Mouse (Mus musculus) testis, adult 2 months (tissue): ENCODE results near the gene 9830107B12Rik. TPM values are rescaled to one million over a fixed set of nuclear protein-coding genes. Genes with fewer than 3 reads are reported as not detected.

Experiments
- H3K27ac ChIP-seq: fragments of 200-500 bp; 2 replicates; pipeline ENCODE4 v1.5.1; 2012; ENCODE audit warnings: low read depth, low read length; ENCODE audit not compliant: control insufficient read depth, insufficient read depth
- H3K27me3 ChIP-seq: fragments of 200-500 bp; 2 replicates; pipeline ENCODE4 v1.6.1; 2012; ENCODE audit warnings: mild to moderate bottlenecking, low read length, moderate library complexity; ENCODE audit not compliant: control insufficient read depth, insufficient read depth
- H3K36me3 ChIP-seq: fragments of 200-500 bp; 2 replicates; pipeline ENCODE4 v1.6.1; 2012; ENCODE audit warnings: mild to moderate bottlenecking, low read length; ENCODE audit not compliant: control insufficient read depth, insufficient read depth
- H3K4me1 ChIP-seq: fragments of 200-500 bp; 2 replicates; pipeline ENCODE4 v1.6.1; 2012; ENCODE audit warnings: low read length; ENCODE audit not compliant: control insufficient read depth, insufficient read depth
- H3K4me3 ChIP-seq: fragments of 200-500 bp; 2 replicates; pipeline ENCODE4 v1.5.1; 2012; ENCODE audit warnings: low read depth, mild to moderate bottlenecking, low read length, moderate library complexity, mixed read lengths; ENCODE audit not compliant: control insufficient read depth
- CTCF ChIP-seq: fragments of 200-500 bp; IDR thresholded peaks from 2 replicates; pipeline ENCODE4 v1.5.1; 2012; ENCODE audit warnings: low read depth, mild to moderate bottlenecking, inconsistent platforms, low read length, moderate library complexity; ENCODE audit not compliant: control insufficient read depth, insufficient read depth, insufficient replicate concordance
- POLR2A ChIP-seq: fragments of 200-500 bp; IDR thresholded peaks from 2 replicates; pipeline ENCODE4 v1.6.1; 2012; ENCODE audit warnings: low read depth, mild to moderate bottlenecking, inconsistent platforms, low read length, moderate library complexity; ENCODE audit not compliant: control insufficient read depth
- polyA plus RNA-seq: library from polyadenylated mRNA; depleted of rRNA; stranded (reverse); fragments of >200 nt; gene quantifications from 2 replicates; pipeline ENCODE4 v1.2.3, GENCODE M21; 2012

9830107B12Rik gene
- polyA plus RNA-seq, 1 experiment: not detected

- Histone ChIP-seq H3K27me3 (no peaks in the 10 kb centered on the region; the same call in none of the 2 replicates), H3K27ac (no peak overlapping the region), H3K4me1 (peaks cover 33% of the 10 kb centered on the region), H3K36me3 (no peaks in the 10 kb centered on the region), H3K4me3 (no peak overlapping the region)
- TF ChIP-seq POLR2A (no peak), CTCF (no peak)
Observed at GRCm38 (mm10) chr17:48098528-48098890, 47.6 kb downstream of the 9830107B12Rik start.

- H3K4me3 ChIP-seq: no peak overlapping the region
- H3K27ac ChIP-seq: no peak overlapping the region
- H3K36me3 ChIP-seq: no peaks in the 10 kb centered on the region
- no peak for TF ChIP-seq POLR2A
- TF ChIP-seq CTCF: no peak
- H3K27me3 ChIP-seq: no peaks in the 10 kb centered on the region; the same call in none of the 2 replicates
- peaks cover 33% of the 10 kb centered on the region for H3K4me1 ChIP-seq
Observed at GRCm38 (mm10) chr17:48097743-48098527, 48.1 kb downstream of the 9830107B12Rik start.

- H3K27ac ChIP-seq: no peak overlapping the region
Observed at GRCm38 (mm10) chr17:48097011-48097742, 48.9 kb downstream of the 9830107B12Rik start.

GRCm38 (mm10) chr17:48096321-48096720 is 49.7 kb downstream of the 9830107B12Rik start:
- no peak for TF ChIP-seq CTCF
- no peak for TF ChIP-seq POLR2A
- Histone ChIP-seq H3K36me3 (no peaks in the 10 kb centered on the region), H3K4me3 (peak overlapping the region; percentile 55), H3K4me1 (peaks cover 33% of the 10 kb centered on the region), H3K27me3 (no peaks in the 10 kb centered on the region; the same call in none of the 2 replicates), H3K27ac (no peak overlapping the region)

More at GRCm38 (mm10) chr17:48097011-48097742, 48.9 kb downstream of the 9830107B12Rik start:
- TF ChIP-seq CTCF (peak; percentile 24; the same call in 1 of the 2 replicates), POLR2A (no peak)
- Histone ChIP-seq H3K4me3 (peak overlapping the region; percentile 55), H3K27me3 (no peaks in the 10 kb centered on the region; the same call in none of the 2 replicates), H3K4me1 (peaks cover 33% of the 10 kb centered on the region), H3K36me3 (no peaks in the 10 kb centered on the region)

GRCm38 (mm10) chr17:48095718-48096121 is 50.3 kb downstream of the 9830107B12Rik start:
- Histone ChIP-seq H3K4me1 (peaks cover 31% of the 10 kb centered on the region), H3K27me3 (no peaks in the 10 kb centered on the region; the same call in none of the 2 replicates), H3K36me3 (no peaks in the 10 kb centered on the region), H3K27ac (no peak overlapping the region), H3K4me3 (peak overlapping the region; percentile 21; the same call in 1 of the 2 replicates)
- TF ChIP-seq POLR2A: no peak
- TF ChIP-seq CTCF: no peak

GRCm38 (mm10) chr17:48094820-48095680 is 51.0 kb downstream of the 9830107B12Rik start:
- Histone ChIP-seq H3K36me3 (no peaks in the 10 kb centered on the region), H3K27me3 (no peaks in the 10 kb centered on the region; the same call in none of the 2 replicates), H3K4me3 (peak overlapping the region; percentile 43), H3K4me1 (peaks cover 29% of the 10 kb centered on the region), H3K27ac (no peak overlapping the region)
- TF ChIP-seq CTCF (no peak), POLR2A (no peak)
